Mouse (Mus musculus) 3T3-L1 (cell line): ENCODE data around the gene Abcc8.
A peak's percentile ranks its signal among the peaks of the same experiment; 100 is the strongest.

Source experiments
- DNase-seq: peaks from one replicate; pipeline ENCODE4 v3.0.0-alpha.2; 2015; ENCODE audit warnings: low read depth, low spot score

Abcc8 gene

DNA sequence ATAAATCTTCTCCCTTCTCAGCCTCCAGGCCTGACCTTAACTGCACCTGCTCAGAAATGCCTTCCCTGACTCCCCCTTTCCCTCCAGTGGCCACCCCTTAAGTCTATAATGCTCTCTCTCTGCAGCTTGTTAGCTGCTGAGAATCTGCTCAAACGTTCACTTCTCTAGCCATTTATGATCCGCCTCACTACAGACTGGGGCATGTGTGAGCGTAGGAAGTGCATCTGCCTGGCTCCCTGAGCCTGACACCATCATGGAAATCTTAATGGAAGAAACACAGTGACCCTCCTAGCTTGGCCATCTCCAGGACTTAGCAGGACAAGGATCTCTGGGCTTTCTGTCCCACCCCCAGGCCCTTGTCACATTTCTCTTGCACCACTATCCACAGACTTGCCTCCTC is 69.8 kb downstream of the Abcc8 start:
- no peak for DNase-seq

DNA sequence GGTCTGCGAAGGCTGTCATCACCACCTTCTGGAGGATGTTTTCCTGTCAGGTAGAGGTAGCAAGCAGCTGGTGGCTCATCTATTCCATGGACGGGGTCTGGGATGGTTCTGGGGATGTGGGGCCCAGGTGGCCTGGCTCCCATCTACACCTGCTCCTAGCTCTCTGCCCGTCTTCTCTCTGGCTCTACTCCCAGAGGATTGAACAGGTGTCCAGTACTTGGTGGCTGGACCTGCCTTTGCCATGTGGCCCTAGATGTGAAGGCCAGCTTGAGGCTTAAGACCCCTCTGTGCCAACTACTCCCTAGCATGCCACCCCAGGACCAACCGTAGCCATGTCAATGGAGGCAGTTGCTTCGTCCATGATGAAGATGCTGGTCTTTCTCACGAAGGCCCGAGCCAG is 74.3 kb downstream of the Abcc8 start:
- no peak for DNase-seq

DNA sequence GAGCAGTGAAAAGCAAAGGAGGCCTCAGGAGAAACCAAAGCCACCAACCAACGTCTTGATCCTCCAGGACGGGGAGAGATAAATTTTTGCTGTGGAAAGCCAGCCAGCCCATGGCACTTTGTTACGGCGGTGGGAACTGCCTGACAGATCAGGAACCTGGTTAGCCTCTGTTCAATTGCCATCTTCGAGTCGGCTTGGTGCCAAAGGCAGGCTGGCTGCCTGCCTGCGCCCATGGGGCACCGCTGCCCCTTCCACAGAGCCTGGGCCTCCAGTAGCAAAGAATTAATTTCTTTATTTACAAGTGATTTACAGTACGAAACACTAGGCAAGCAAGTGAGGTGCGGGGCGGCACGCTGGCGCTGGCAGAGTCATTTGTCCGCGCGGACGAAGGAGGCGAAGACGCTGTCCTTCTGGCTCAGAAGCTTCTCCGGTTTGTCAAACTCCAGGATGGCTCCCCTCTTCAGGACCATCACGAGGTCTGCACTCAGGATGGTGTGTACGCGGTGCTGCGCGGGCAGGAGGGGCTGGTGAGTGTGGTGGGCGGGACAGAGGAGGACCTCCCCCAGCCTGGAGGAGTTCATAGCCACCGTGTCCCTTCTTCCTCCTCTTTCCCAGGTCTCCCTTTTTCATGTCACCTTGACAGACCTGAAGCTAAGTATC is 75.4 kb downstream of the Abcc8 start:
- DNase-seq: no peak

DNA sequence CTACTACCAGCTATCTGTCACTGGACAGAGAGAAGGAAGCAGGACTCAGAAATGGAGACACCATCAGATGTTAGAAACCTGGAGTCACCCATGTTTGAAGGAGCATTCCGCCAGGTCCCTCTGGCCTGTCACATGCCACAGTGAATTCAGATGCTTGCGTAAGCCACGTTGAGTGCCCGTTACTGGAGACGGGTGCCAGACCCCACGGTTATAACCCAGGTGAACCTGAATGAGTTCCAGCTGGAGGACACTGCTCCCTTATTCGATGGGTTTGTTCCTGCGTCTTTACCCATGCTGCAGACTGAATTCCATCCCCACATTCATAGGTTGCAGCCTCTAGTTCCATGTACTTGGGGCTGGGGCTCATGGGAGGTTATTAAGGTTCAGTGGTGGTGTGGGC is 76.1 kb downstream of the Abcc8 start:
- no peak for DNase-seq

- no peak for DNase-seq
Measured at GRCm38 (mm10) chr7:46103075-46103591, 76.7 kb downstream of the Abcc8 start.

- peak; percentile 25 for DNase-seq
Measured at GRCm38 (mm10) chr7:46100563-46100962, 79.3 kb downstream of the Abcc8 start, which contains the start of gene Kcnj11. Gene Kcnj11 (minus strand): TSS chr7:46100764.

- no peak for DNase-seq
Measured at GRCm38 (mm10) chr7:46099682-46100081, 80.2 kb downstream of the Abcc8 start.

DNA sequence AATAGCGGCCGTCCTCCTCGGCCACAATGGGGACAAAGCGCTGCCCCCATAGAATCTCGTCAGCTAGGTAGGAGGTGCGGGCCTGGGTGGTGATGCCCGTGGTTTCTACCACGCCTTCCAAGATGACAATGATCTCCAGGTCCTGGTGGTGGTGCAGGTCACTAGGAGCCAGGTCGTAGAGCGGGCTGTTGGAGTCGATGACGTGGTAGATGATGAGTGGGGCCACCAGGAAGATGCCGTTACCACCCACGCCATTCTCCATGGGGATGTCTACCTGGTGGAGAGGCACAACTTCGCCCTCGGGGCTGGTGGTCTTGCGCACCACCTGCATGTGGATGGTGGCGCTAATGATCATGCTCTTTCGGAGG is 80.9 kb downstream of the Abcc8 start:
- DNase-seq: no peak

GRCm38 (mm10) chr7:46098221-46098918 is 81.5 kb downstream of the Abcc8 start:
- DNase-seq: no peak

- no peak for DNase-seq
Measured at GRCm38 (mm10) chr7:46097319-46097783, 82.5 kb downstream of the Abcc8 start.

DNA sequence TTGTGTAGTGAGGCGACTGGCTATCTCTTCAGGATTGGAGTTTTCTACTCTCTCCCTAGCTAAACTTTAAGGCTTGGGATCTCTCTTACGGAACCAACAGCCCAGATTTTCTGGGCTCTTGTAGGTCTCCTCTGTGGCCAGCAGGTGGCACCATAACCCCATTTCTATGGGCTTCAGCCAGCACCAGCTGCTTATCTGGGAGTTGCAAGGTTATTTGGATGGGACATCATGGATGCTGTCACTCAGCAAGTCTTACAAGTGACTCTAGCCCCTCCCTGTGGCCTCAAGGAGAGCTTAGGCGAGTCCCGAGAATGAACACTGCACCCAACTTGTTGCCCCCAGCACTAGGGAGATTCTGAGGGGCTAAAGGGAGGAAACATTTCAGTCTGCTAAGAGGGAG is 83.7 kb downstream of the Abcc8 start:
- DNase-seq: peak; percentile 74

- DNase-seq: no peak
Measured at GRCm38 (mm10) chr7:46092803-46093202, 87.0 kb downstream of the Abcc8 start.

DNA sequence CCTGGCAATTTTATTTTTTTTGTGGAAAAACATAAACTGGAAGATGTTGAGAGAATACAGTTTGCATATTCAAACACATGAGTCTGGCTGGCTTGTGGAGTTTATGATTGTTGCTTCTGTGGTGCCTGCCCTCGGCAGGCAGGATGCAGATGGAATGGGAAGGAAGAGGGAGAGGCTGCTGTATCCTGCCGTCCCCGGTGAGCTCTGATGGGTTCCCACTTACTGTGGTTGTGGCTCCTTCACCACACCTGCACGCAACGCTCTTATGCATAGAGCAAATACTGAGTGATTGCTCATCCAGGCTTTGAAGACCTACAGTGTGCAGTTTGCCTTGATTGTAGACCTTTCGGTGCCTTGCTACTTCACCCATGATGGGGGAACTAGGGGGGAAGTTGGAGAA is 91.6 kb downstream of the Abcc8 start:
- no peak for DNase-seq

GRCm38 (mm10) chr7:46086378-46086777 is 93.5 kb downstream of the Abcc8 start:
- peak; percentile 21 for DNase-seq

GRCm38 (mm10) chr7:46084839-46085513 is 94.9 kb downstream of the Abcc8 start:
- DNase-seq: no peak

DNA sequence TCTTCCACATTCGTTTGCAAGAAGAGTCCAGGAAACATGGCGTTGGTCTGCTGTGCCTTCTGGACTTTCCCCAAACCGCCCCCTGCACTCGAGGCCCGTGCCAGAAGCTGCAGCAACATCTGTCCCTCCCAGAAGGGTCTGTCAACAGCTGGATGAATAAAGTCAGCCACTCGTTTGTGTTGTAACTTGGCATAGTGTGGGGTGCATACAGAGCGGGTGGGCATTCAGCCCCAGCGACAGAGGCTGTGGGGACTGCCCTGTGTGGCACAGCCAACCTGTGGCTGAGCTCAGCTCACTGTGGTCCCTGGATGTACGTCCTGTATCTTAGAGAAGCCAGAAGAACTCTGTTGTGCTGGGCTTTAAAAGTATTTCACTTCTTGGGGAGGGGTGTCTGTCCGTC is 95.8 kb downstream of the Abcc8 start:
- DNase-seq: no peak

DNA sequence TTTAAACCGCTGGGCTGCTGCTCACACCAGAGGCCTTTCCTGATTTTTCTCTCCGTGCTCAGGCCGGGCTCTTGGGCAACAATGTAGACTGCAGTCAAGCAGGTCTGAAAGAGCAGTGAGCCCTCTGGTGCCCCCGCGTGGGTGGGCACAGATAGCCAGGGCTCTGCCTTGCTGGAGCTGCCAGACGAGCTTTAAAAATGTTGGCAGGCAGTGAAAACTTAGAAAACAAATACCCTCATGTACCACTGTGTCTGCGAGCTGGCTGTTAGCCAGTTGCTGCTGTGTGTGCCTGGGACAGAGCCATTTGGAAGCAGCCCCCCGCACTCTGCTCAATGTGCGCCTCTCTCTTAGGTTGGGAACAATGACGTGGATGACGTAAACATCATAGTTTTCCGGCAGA is 102.2 kb downstream of the Abcc8 start:
- DNase-seq: no peak

DNA sequence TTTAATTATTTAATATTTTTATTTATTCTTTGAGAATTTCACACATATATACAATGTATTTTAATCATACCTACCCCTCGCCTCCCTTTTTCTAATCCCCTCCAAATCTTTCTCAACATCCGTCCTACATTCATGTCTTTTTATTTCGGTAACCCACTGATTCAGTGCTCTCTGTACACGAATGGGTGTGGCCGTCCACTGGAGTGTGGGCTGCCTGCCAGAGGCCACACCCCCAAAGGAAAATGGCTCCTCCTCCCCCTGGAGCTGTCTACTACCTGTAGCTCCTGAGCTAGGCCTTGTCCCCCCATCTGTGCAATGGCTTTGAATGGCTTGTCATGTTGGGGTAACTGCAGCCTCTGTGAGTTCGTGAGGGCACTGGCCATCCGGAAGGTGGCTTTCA is 103.0 kb downstream of the Abcc8 start:
- DNase-seq: no peak

DNA sequence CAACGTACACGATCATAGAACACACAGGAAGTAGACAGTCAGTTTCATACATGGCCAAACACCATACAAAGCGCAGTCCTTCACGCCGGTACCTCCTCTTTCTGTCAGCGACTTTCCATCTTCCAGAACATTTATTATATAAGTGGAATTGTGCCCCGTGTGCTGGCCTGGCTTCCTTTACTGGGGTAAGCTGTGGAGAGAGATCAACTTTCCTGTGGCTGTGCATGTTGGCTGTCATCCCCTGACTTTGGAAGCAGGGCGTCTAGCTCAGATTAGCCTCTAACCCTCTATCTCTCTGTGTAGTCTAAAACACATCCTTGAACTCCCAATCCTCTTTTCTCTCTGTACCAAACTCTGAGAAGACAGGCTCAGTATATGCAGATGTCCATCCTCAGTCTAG is 111.0 kb downstream of the Abcc8 start:
- DNase-seq: no peak

- no peak for DNase-seq
Measured at GRCm38 (mm10) chr7:46063296-46063695, 116.5 kb downstream of the Abcc8 start.

DNA sequence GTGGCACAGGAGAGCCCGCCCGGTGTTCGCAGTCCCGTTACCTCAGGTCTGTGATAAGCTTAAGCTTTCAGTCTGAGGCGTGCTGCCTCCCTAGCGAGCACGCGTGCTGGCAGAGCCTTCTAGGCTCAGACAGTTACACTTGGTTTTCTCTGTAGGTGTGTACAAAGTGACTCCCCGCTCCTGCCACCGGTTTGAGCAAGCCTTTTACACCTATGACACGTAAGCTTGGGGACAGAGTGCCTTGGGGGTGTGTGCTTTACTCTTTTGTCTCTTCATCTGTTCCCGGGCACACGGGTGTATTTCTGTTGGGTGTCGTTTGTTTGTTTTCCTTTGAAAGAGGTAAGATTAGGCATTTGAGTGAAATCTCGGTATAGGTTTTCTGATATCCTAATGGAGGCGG is 118.2 kb downstream of the Abcc8 start:
- no peak for DNase-seq

GRCm38 (mm10) chr7:46060688-46061087 is 119.1 kb downstream of the Abcc8 start:
- peak; percentile 29 for DNase-seq

GRCm38 (mm10) chr7:46058882-46059281 is 121.0 kb downstream of the Abcc8 start:
- DNase-seq: no peak
